Mouse (Mus musculus) layer of hippocampus, postnatal 14 days (tissue): Measurements from ENCODE around the gene Capn1. TPM values are rescaled to one million over a fixed set of nuclear protein-coding genes. Genes with fewer than 3 reads are reported as not detected.
A peak's percentile ranks its signal among the peaks of the same experiment; 100 is the strongest.

ENCODE experiments used
- DNase-seq, 2 experiments: peaks; one replicate each; pipeline ENCODE4 v3.0.0; 2021 to 2022; ENCODE audit warnings: low spot score in 2 of 2, mixed read lengths in 1 of 2
- total RNA-seq, 2 experiments: library from RNA; stranded (reverse); gene quantifications; 2 replicates each; pipeline ENCODE4 v1.2.3; 2021

The Capn1 gene
- total RNA-seq, 2 experiments from 2014 or later: 21.3 to 23.1 TPM

DNA sequence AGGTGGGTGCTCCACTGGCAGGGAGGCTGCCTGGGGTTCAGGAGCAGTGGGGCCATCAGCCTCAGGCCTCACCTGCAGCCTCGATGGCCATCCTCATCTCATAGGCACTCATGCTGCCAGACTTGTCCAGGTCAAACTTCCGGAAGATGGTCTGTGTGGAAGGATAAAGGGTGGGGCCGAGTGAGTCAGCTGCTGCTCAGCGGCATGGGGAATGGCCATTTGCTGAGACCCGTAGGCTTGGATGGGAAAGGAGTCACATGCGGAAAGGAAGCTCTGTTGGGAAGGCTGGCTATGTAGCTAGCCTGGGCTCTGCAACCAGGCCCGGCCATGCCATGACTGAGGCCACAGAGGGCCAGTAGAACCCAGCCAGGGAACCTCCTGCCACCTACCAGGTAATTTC lies 24.2 kb downstream of the Capn1 start:
- no peak for DNase-seq

DNA sequence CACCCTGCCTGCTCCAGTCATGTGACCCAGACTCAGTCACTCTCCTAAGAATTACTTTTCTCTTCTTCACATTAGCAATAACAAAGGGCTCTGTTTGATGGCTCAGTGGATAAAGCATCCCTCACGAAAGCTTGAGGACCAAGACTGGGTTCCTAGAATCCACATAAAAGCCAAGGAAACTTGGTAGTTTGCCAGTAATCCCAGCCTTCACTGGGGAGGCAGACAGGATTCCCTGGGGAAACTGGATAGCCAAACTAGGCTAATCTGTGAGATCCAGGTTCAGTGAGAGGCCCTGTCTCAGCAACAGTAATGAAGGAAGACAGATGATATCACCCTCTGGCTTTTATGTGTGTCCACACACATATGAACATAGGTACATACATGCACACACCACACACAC lies 24.8 kb downstream of the Capn1 start:
- DNase-seq: no peak

DNA sequence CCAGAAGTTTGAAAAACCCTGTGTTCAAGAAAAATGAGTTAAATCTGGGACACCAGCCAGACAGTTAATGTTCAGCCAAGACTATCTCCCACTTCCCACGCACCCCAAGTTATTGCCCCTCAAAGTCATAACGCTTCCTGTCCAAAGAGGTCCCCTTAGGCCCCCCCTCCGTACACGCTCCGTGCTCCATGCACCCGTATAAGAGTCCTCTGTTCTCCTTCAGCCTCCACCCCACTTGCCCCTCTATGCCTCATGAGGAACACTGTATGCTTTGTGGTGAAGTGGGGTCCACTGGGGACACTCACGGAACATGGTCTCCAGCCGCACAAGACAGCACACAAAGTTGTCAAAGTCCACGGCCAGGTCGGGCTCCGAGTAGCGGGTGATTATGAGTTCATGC lies 25.7 kb downstream of the Capn1 start:
- DNase-seq: no peak

DNA sequence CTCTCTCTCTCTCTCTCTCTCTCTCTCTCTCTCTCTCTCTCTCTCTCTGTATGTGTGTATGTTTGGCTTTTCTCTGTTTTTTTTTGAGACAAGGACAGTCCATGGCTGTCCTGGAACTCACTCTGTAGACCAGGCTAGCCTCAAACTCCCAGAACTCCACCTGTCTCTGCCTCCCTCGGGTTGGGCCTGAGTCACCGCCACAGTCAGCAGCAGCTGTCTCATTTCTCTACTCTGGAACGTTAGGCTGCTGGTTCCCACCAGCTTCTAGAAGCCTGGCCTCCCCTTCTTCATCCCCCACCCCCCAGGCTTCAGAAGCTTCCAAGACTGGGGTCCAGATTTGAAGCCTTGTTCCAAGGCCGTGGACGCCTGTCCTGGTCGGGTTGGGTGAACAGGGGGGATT lies 26.1 kb downstream of the Capn1 start:
- no peak for DNase-seq

DNA sequence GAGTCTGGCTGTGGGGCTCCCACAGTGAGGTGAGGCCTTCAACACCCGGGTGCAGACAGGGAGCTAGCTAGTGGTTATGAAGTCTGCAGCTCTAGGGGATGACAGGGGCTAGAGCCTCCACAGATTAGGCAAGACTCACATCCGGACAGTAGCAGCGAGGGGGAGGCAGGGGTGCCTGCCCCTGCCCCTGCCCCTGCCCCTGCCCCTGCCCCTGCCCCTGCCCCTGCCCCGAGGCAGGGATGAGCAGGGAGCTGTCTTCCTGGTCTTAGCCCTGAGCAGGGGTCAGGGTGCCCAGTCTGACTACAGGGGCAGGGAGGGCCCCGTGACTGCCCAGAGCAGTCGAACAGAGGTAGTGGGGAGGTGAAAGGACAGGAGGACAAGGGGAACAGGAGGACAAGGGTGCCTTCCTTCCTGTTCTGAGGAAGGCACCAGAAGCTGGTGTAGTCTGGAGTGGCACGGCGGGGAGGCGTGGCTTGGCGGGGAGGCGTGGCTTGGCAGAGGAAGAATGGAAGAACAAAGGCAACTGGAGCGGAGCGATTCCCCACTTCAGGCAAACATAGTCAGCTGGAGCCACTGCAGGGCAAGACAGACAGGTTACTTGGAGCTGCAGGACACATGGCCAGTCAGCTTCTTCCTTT lies 26.8 kb downstream of the Capn1 start:
- DNase-seq: peak; percentile 51 to 65

DNA sequence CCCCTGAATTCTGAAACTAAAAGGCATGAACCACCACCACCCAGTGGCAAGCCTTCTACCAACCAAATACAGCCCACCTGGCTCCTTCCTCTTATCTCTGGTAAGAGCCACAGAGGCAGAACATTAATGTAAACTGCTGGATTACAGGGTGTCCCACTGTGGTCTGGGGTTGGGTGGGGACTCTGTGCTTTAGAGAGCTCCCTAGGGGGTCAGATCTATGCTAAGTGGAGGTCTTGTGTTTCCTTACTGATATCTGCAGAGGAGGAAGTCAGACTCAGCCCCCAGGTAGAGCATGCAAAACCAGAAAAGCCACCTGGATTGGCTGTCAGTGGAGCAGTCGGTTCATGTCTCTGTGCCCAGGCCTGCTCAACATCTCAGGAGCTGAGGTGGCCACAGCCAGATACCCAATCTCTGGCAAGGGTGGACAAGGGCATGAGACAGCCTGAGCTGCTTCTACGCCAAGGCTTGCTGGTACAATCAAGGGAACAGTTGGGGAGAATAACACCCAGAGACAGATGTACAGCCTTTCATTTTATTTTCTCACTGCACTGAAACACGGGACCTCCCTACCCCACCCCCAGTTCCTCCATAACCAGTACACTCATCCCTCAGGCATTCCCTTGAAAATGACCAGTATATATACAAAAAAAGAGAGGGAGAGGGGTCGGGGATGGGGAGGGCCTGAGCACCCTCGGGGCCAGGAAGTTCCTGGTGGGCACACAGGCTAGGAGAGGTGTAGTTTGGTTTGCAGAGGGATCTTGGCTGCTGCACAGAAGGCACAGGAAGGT lies 27.5 kb downstream of the Capn1 start:
- DNase-seq: no peak

DNA sequence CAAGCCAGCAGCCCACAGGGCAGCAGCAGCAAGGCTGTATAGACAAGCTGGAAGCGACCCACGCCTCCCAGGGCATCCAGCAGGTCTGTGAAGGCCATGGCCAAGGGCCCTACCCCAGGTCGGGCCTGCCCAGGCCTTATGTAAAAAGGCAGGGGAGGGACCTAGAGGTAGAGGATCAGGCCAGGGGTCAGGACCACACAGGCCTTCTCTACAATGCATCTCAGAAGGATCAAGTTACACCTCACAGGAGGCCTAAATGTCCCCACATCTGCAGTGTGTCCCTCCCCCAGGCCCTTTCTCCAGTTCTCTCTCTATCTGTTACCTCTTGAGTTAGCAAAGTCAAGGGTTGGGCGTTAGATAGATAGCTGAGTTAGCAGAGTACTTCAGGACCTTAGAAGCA lies 29.7 kb downstream of the Capn1 start, which contains the start of gene Slc22a20:
Gene Slc22a20, minus strand, starts transcription at position 101 of the 400 bp plus-strand sequence.
- DNase-seq: no peak

DNA sequence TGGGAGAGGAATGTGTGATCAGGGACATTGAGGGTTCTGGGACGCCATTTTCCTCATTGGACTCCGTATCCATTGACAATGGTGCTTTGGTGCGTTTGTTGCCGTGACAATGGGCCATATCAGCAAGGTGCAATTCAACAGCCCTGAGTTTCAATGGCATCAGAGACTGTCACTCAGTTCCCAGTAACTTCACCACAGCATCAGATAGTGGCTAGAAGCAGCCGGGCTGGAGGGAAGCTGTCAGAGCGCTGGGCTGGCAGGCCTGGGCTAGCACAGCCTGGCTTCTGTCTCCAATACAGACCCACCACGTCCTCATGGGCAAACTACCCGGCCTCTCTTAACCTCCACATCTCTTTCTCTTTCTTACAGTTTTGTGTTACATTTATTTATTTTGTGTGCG lies 35.2 kb downstream of the Capn1 start:
- no peak for DNase-seq

DNA sequence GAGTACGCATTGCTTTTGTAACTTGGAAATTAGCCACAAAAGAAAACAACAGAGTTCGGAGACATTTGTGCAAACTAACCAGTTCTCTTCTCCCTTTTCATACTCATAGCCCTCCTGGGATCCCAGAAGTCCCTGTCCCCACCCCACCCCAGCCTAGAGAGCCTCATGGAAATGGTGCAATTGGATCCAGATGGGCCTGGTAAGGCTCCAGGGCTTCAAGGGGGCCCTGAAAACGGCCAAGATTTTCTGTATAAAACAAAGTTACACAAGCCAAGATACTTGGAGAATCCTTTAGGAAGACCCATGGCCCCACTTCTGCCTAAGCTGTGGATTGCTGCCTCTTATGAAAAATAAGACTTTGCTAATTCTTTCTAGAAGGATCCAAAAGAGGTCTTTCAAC lies 38.0 kb downstream of the Capn1 start:
- DNase-seq: no peak

DNA sequence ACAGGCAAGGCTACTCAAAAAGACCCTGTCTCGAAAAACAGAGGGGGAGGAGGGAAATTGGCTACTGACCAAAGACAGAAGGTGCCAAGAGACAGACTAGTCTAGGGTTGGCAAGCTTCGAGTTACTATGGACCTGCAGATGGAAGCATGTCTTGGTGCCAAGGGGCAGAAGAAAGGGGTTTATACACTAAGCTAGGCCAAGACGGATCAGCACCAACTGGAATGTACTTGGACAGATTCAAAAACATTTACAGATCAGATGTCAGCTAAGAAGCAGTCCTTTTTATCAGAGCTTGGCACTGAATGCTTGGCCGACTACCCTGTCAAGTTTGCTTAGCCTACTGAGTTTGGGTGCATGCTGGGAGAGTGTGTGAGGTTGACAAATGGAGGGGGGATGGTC lies 40.0 kb downstream of the Capn1 start:
- DNase-seq: peak; percentile 62 to 91

DNA sequence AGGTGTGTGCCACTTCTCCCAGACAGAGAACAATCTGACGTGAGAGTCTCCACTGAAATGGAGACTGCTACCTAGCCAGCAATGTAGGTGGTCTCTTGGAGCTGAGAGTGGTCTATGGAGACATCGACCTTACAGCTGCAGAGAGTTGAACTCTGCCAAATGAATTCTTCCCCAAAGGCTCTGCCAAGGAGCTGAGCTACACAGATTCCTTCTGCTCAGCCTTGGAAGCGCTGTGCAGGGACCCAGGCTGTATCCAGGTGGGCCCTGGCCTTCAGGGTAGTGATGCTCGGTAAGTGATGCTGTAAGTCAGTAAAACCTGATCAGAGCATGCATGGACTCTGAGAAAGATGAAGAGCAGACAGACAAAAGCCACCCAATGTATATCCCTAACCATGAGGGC lies 40.6 kb downstream of the Capn1 start:
- no peak for DNase-seq

DNA sequence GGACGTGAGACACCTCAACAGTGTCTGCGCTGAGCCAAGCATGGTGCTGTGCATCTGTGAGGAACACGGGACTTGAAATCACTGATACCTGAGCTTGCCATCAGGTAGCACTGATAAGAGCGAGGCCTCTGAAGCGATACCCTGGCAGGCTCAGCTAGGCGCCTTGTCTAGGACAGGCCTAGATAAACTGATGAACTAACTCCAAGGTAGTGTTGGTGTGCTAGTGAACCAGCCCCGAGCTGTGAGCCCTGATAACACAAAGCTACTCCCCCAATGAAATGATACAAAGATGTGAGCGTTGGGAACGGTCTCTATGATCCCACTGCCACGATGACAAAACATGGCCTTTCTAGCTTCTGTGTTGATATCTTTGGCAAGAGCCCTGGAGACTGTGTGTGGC lies 48.0 kb downstream of the Capn1 start:
- DNase-seq: no peak

DNA sequence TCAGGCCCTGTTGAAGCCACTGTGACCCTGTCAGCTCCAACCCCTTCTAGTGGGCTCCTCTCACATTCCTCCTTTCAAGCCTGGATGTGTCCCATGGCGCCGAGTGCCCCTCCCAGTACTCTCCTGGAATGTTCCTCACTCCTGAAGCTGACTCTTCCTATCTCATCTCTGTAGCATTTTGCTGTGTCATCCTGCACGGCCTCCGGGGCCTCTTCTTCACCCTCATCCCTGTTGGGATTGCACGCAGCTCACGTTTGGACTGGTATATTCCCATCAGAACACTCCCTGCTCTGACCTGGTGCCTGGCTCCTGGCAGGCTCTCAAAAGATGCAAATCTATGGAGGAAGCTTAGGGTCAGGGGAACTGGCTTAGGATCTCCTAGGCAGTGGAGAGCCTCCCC lies 48.9 kb downstream of the Capn1 start:
- no peak for DNase-seq

DNA sequence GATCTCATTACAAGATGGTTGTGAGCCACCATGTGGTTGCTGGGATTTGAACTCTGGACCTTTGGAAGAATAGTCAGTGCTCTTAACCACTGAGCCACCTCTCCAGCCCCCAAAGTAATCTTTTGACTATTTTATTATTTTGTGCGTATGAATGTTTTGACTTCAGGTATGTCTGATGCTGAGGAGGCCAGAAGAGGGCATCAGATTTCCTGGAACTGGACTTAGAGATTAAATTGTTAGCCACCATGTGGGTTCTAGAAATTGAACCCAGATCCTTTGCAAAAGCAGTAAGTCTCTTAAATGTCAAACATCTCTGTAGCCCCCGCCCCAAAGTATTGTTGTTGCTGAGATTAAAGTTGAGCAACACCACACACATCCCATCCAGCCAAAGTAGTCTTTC lies 49.8 kb downstream of the Capn1 start:
- no peak for DNase-seq

DNA sequence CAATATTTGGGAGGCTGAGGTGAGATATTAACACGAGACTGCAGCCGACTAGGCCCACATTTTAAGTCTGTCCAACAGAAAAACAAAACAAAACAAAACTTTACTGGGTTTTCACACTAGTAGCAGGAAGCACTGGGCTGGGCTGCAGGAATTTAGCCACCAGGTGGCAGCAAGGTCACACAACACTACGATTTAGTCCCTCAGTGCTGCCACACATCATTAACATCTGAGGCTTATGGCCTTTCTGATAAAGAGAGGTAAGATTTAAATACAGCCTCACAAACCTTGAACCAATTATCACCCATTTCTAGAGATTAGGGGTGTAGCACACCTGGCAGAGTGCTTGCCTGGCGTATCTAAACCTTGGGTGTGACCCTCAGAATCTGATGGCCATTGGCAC lies 50.4 kb downstream of the Capn1 start:
- peak; percentile 61 to 78 for DNase-seq

DNA sequence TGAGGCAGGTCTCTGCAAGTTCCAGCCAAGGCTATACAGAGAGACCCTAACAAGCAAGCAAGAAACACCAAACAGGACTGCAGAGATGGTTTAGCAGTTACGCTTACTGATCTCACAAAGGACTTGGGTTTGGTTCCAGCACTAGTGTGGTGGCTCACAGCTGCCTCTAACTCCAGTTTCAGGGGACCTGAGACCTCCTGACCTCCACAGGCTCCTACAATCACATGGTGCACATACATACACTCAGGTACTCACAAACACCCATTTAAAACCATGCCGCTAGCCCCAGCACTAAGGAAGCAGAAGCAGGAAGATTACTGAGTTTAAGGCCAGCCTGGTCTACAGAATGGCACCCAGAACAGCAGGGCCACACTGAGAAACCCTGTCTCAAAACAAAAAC lies 50.9 kb downstream of the Capn1 start:
- no peak for DNase-seq

DNA sequence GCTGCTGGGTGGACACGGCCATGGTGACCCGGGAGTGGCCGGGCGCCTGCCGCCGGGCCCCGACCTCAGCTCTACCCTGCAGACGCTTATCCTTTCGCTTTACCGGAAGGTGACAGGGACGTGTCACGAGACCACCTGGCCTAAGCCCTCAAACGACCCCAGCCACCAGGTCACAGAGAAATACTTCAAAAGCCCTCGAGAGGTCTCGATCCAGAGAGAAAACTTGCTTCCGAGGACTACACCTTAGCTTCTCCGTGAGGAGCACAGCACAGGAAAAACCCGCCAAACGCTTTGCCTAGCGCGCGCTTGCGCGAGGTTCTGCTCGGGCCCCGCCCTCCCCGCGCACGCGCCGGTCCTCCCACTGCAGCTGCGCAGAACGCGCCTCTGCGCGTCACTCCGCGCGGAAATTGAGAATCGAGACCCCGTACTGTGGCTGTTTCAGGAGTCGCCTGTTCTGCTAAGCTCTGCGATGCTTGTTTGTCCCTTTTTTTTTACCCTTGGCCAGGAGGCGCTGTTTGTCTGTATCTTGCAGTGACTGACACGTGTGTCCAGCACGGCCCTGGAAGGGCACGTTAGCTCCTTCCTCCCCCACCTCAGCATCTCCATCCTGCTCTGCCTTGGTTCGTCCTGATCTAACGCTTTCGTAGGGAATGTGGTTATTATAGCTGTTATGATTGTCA lies 51.7 kb downstream of the Capn1 start, which contains the start of gene Pola2:
Gene Pola2, minus strand, starts transcription at position 320 of the 680 bp plus-strand sequence.
- DNase-seq: peak; percentile 84 to 87

DNA sequence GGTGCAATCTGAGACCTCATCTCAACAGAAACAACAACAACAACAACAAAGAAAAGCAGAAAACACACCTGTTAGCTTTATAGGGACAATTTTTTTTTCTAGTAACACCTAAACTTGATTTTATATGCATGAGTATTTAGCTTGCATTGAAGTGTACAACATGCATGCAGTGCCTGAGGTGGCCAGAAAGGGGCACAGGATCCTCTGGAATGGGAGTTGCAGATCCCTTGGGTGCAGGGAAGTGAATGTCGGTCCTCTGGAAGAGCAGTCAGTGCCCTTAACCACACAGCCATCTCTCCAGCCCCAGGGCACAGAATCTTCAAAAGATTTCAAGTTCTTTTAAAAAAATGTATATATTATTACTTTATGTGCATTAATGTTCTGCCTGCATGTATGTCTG lies 53.0 kb downstream of the Capn1 start:
- no peak for DNase-seq

DNA sequence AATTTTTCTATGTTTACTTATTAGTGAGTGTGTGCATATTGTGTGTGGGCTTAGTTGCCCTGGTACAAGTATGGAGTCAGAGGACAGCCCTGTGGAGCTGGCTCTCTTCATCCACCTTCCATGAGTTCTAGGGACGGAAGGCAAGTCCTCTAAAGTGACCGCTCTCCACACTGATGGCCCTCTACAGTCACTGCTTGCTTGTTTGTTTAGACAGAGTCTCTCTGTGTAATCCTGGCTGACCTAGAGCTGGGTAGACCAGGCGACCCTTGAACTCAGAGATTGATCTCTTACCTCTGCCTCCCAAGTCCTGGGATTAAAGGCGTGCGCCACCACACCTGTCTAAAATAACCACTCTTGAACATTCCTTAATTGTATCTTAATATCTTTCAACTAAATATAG lies 58.3 kb downstream of the Capn1 start:
- no peak for DNase-seq

DNA sequence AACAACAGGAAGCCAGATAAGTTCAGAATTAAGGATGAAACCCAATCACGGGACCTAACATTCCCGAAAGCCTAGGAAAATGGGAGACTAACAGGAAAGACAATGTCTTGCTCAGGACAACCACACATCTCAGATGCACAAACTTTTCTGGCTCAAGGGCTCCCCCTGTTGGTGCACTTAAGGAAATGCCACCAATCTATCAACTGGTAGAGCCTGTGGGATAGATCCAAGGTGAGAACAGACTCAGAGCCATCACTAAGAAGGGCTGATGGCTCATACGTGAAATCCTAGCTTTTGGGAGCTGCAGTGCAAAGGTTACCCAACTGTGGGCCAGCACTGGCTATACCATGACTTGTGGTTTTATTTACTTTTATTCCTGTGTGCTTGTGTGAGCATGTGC lies 59.0 kb downstream of the Capn1 start:
- peak; percentile 74 to 86 for DNase-seq

DNA sequence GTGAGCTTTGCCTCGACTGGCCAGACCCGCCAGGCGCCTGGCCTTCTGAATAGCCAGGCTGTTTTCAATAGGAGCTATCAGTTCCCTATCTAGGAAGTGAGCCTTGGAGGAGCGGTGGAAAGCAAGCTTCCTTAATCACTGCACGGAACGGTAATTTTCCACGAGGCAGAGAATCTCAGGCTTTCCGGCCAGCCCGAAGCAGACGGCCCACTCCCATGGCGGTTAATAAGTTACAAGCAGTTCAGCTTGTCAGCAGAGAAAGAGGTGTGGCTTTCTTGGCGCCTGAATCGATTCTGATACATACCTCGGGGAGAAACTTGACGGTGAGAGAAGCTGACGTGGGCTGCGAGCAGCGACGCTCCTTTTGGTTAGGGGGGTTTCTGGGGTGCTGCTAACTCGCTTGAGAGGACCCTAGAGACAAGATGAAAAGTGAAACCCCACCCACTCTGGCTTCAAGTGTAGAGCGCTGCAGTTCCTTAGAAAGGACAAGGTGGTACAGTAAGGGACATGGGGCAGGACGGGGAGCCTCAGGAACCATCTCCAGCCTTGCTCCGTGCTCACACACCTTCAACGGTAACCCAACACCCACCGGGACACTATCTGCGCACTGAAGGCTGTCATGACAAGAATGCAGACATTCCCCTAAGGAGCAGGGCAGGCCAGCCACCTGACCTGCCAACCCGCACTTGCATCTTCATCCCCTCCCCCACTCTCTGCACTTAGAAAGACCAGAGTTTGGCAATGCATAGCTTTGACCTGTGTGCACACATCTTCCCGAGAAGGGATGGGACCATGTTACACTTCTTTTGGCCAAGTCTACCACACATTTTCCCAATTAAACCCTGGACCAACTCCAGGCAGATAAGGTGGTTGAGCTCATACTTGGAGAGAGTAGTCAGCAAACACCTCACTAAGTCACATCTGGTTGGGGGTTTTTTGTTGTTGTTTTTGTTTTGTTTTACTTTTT lies 59.7 kb downstream of the Capn1 start:
- DNase-seq: no peak
